Mouse (Mus musculus): ENCODE measurements around the gene Rrp1b.
"Not testable (repeated sequence)": the region's sequence is repeated elsewhere in the genome, so short reads cannot be mapped to it uniquely, and the experiment has no call there.

- not testable (repeated sequence) for TF ChIP-seq CHD2 (IDR thresholded peaks at IDR 0.05; ENCODE audit: low read length); JUND (IDR thresholded peaks at IDR 0.05; ENCODE audit: low read depth, low read length); POLR2A (IDR thresholded peaks at IDR 0.05; ENCODE audit: control insufficient read depth in 1 of 2, insufficient read depth in 1 of 2, low read depth in 1 of 2, low read length in 2 of 2, poor library complexity in 1 of 2); CTCF (IDR thresholded peaks at IDR 0.05 in 2 of 3, conservative IDR thresholded peaks at IDR 0.05 in 1 of 3; ENCODE audit: control insufficient read depth in 1 of 3, insufficient read depth in 1 of 3, low read depth in 2 of 3, low read length in 3 of 3, poor library complexity in 1 of 3, severe bottlenecking in 1 of 3); ZC3H11A (IDR thresholded peaks at IDR 0.05; ENCODE audit: low read depth, low read length); UBTF (IDR thresholded peaks at IDR 0.05; ENCODE audit: borderline replicate concordance, insufficient read depth, low read depth, low read length); E2F4 (IDR thresholded peaks at IDR 0.05; ENCODE audit: borderline replicate concordance, low read depth, low read length); POLR2AphosphoS2 (IDR thresholded peaks at IDR 0.05; ENCODE audit: low read length); KAT2A (conservative IDR thresholded peaks at IDR 0.05; ENCODE audit: low read depth, low read length); NELFE (IDR thresholded peaks at IDR 0.05; ENCODE audit: low read depth, low read length); MEF2A (IDR thresholded peaks at IDR 0.05; ENCODE audit: extremely low read depth, insufficient replicate concordance, low read depth, low read length, poor library complexity, severe bottlenecking)
Observed at GRCm38 (mm10) chr17:32098905-32099304, 63.0 kb downstream of the Rrp1b start.
